Mouse (Mus musculus) heart, postnatal 0 days (tissue): ENCODE data around the gene Cyp2d11. TPM values are rescaled to one million over a fixed set of nuclear protein-coding genes. Genes with fewer than 3 reads are reported as not detected.
"Not testable (repeated sequence)": the region's sequence is repeated elsewhere in the genome, so short reads cannot be mapped to it uniquely, and the experiment has no call there.

Source experiments
- ATAC-seq: fragments of 200-750 bp; cut with Nextera tagmentation; 2 replicates; pipeline ENCODE4 v1.8.0; 2017; ENCODE audit warnings: low read depth, moderate number of reproducible peaks, moderate library complexity; ENCODE audit not compliant: insufficient read depth
- DNase-seq: peaks from one replicate; pipeline ENCODE4 v3.0.0-alpha.2; 2016; ENCODE audit warnings: low spot score
- H3K27ac ChIP-seq: fragments of 300-500 bp; sonication (generic); 2 replicates; pipeline ENCODE4 v1.5.1; 2014; ENCODE audit warnings: low read depth, mild to moderate bottlenecking
- H3K27me3 ChIP-seq: fragments of 300-500 bp; sonication (generic); 2 replicates; pipeline ENCODE4 v1.6.1; 2014; ENCODE audit warnings: low read length, mixed read lengths; ENCODE audit not compliant: control insufficient read depth, insufficient read depth
- H3K36me3 ChIP-seq: fragments of 300-500 bp; sonication (generic); replicated peaks from 2 replicates; pipeline ENCODE4 v1.6.1; 2014; ENCODE audit warnings: low read length, mixed read lengths; ENCODE audit not compliant: control insufficient read depth, insufficient read depth
- H3K4me1 ChIP-seq: fragments of 300-500 bp; sonication (generic); 2 replicates; pipeline ENCODE4 v1.6.1; 2014; ENCODE audit warnings: antibody characterized with exemption; ENCODE audit not compliant: control insufficient read depth, insufficient read depth
- H3K4me2 ChIP-seq: fragments of 300-500 bp; sonication (generic); 2 replicates; pipeline ENCODE4 v1.6.1; 2014; ENCODE audit warnings: low read depth, mild to moderate bottlenecking, low read length, moderate library complexity
- H3K4me3 ChIP-seq: fragments of 300-500 bp; sonication (generic); 2 replicates; pipeline ENCODE4 v1.5.1; 2014; ENCODE audit warnings: low read depth, low read length
- H3K9ac ChIP-seq: fragments of 300-500 bp; sonication (generic); replicated peaks from 2 replicates; pipeline ENCODE4 v1.6.1; 2014; ENCODE audit warnings: low read depth, low read length, mixed read lengths
- H3K9me3 ChIP-seq: fragments of 300-500 bp; sonication (generic); replicated peaks from 2 replicates; pipeline ENCODE4 v1.6.1; 2016; ENCODE audit warnings: low read length; ENCODE audit not compliant: control insufficient read depth
- CTCF ChIP-seq: IDR thresholded peaks from 2 replicates; pipeline ENCODE4 v1.5.1; 2016; ENCODE audit warnings: antibody characterized with exemption, control low read depth, low read depth
- EP300 ChIP-seq: IDR thresholded peaks from 2 replicates; pipeline ENCODE4 v1.6.1; 2016; ENCODE audit warnings: antibody characterized with exemption, low read depth
- WGBS: fragments of 180-500 bp; shearing (Covaris S2); extraction: QIAGEN DNeasy Blood & Tissue Kit; methylation state at CpG from one replicate; pipeline ENCODE4 v1.1.7; 2014; 5-methylcytosine and 5-hydroxymethylcytosine counted together
- polyA plus RNA-seq: library from polyadenylated mRNA; unstranded; fragments of >200 nt; fragmentation: Nextera tagmentation; extraction: Ambion mirVana; gene quantifications from 2 replicates; pipeline ENCODE4 v1.2.1, GENCODE M21; 2015
- total RNA-seq: library from RNA; depleted of rRNA; stranded (reverse); fragments of >200 nt; gene quantifications from 2 replicates; pipeline ENCODE4 v1.2.3, GENCODE M21; 2014; ENCODE audit warnings: low replicate concordance

Gene Cyp2d11
- total and polyA plus RNA-seq, 2 experiments from 2014 or later = not detected

DNA sequence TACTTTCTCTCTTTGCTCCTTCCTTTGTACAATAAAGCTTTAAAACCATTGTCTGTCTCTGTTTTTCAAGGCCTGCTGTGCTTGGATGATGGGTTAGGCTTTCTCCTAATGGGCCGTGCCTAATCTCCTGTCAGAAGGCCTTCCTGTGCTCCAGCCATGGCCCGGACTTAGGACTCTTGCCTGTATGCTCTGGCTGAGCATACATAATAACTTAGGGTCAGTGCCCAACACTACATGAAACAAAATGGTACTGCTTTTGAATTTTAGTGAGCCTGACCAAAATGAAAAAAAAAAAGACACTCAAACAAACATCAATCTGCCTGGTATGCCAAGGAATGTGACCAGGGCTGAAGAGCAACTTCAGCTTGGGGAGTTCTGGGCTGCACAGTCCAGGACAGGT lies 7.7 kb upstream of the Cyp2d11 start:
- Histone ChIP-seq H3K27me3 (no peaks in the 10 kb centered on the region), H3K9ac (no peak overlapping the region), H3K9me3 (no peaks in the 10 kb centered on the region), H3K4me3 (no peak overlapping the region), H3K36me3 (no peaks in the 10 kb centered on the region), H3K4me1 (no peaks in the 10 kb centered on the region), H3K4me2 (no peak overlapping the region), H3K27ac (no peak overlapping the region)
- WGBS = 77% methylated on average over 2 of the region's 2 CpGs
- no peak for ATAC-seq
- DNase-seq = no peak
- no peak for TF ChIP-seq EP300
- no peak for TF ChIP-seq CTCF

- WGBS = 79% methylated on average over 3 of the region's 3 CpGs
- not testable (repeated sequence) for H3K4me3 ChIP-seq, H3K36me3 ChIP-seq, H3K27ac ChIP-seq, H3K4me1 ChIP-seq, ATAC-seq, DNase-seq, H3K9ac ChIP-seq, H3K9me3 ChIP-seq, H3K27me3 ChIP-seq, H3K4me2 ChIP-seq
Measured at GRCm38 (mm10) chr15:82395955-82396354, 2.1 kb upstream of the Cyp2d11 start.

GRCm38 (mm10) chr15:82389916-82390315 lies 3.9 kb downstream of the Cyp2d11 start:
- not testable (repeated sequence) for H3K36me3 ChIP-seq, H3K27ac ChIP-seq, H3K27me3 ChIP-seq, H3K4me3 ChIP-seq, H3K9me3 ChIP-seq, H3K9ac ChIP-seq, H3K4me2 ChIP-seq, H3K4me1 ChIP-seq, ATAC-seq, DNase-seq
- 87% methylated on average over 10 of the region's 10 CpGs for WGBS

DNA sequence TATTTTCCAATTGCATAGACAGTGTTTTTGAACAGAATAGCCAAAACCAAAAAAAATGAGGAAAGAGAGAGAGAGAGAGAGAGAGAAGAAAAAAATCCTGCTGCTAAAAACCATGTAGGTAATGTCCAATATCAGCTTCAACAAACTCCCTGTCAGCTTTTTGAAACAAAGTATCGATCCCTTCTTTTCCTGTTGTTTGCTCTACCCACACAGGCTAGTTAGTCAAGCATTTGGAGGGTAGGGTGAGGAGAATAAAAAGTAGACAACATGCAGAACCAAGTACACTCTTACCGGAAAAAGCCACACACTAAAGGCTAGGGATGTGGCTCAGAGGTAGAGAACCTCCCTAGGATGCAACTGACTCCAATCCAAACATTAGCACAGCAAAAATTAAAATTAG lies 8.1 kb downstream of the Cyp2d11 start:
- 82% methylated on average over 2 of the region's 2 CpGs for WGBS
- Histone ChIP-seq H3K9ac (no peak overlapping the region), H3K4me3 (no peak overlapping the region), H3K4me2 (no peak overlapping the region), H3K27me3 (no peaks in the 10 kb centered on the region), H3K9me3 (no peaks in the 10 kb centered on the region), H3K36me3 (no peaks in the 10 kb centered on the region), H3K27ac (no peak overlapping the region), H3K4me1 (peaks cover 6% of the 10 kb centered on the region; the same call in 1 of the 2 replicates)
- DNase-seq (no peak), ATAC-seq (no peak)
- no peak for TF ChIP-seq EP300
- no peak for TF ChIP-seq CTCF

DNA sequence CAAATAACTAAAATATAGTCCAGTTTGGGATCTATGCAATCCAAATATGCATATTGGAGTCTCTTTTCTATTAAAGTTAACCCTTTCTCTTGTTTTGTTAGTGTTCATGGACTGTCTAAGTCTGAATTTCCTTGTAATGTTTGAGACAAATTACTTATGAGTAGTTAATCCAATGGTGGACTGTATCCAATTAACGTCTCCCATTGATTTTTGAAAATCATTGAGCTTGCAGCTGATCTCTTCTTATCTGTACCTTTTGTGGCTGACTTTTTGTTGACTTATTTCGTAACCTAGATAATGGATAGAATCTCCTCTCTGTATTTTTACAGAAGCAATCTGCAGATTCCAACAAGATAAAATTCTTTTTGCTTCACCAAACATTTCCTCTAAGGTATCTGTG lies 11.4 kb downstream of the Cyp2d11 start:
- peaks cover 23% of the 10 kb centered on the region for H3K4me1 ChIP-seq
- 92% methylated on average over 2 of the region's 2 CpGs for WGBS
- H3K9ac ChIP-seq = no peak overlapping the region
- ATAC-seq (no peak), DNase-seq (no peak)
- H3K27me3 ChIP-seq = no peaks in the 10 kb centered on the region
- no peak overlapping the region for H3K27ac ChIP-seq
- H3K36me3 ChIP-seq = no peaks in the 10 kb centered on the region
- no peak overlapping the region for H3K4me2 ChIP-seq
- no peaks in the 10 kb centered on the region for H3K9me3 ChIP-seq
- TF ChIP-seq EP300 = no peak
- no peak for TF ChIP-seq CTCF
- no peak overlapping the region for H3K4me3 ChIP-seq

GRCm38 (mm10) chr15:82380714-82381062 lies 13.1 kb downstream of the Cyp2d11 start:
- Histone ChIP-seq H3K4me3 (peak overlapping the region; percentile 58), H3K27ac (peak overlapping the region; percentile 93), H3K4me1 (peaks cover 35% of the 10 kb centered on the region), H3K9me3 (no peaks in the 10 kb centered on the region), H3K36me3 (no peaks in the 10 kb centered on the region), H3K4me2 (peak overlapping the region; percentile 80), H3K27me3 (no peaks in the 10 kb centered on the region), H3K9ac (peak overlapping the region; percentile 40; the same call in 1 of the 2 replicates)
- TF ChIP-seq EP300 = peak; percentile 73
- no peak for TF ChIP-seq CTCF
- WGBS = 26% methylated on average over 7 of the region's 7 CpGs
- DNase-seq (peak; percentile 64), ATAC-seq (peak; percentile 39)
